Mouse (Mus musculus): ENCODE data around the gene Tspyl2. TPM values are rescaled to one million over a fixed set of nuclear protein-coding genes. Genes with fewer than 3 reads are reported as not detected.

Tspyl2 gene
- total RNA-seq (2021), result 10 to 100 TPM; 13.3 to 13.6 TPM
- polyA plus RNA-seq (2012; rRNA removed), result 16.1 and 18.8 TPM in 2 replicates
- long read RNA-seq, transcript Tspyl2-201 (7 exons, 2,696 nt), result major isoform, 6 of 11 reads
- long read RNA-seq, partial matches to known transcripts, result 2 of 11 reads
- long read RNA-seq, other reads (novel, unspliced or antisense), result 3 of 11 reads

DNA sequence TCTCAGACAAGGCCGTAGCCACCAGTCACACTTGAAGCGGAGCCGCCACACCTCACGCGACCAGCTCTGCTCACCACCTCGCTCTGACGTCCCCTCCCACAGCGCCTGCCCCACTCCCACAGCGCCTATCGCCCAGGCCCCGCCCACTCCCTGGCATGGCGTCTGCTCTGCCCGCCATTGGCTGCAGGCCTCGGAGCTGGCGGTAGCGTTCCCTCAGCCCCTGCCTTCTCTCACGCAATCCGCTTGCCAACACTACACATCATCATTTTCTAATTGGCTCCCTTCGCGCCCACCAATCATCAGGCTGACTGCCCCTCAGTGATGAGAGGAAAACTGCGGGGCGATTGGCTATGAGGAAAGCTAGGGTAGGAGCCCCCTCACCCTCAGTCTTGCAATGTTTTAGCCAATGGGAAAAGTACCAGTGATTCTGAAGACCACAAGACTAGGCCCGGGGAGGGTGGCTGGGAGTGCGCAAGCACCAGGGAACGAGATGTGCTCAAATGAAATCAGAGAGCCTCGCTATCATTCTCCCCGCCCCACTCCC lies at the start of gene Tspyl2:
Tspyl2 (minus strand) TSS at position 68 of the 544 bp plus-strand sequence.
- intact Hi-C loops (cut with DNase I), result loop anchor here (5.0 to 10.0 kb wide), 2 partner anchors 110 to 328 kb away; partner anchors contain the start of genes Kdm5c, Ribc1 and Smc1a
- peak within 1 kb of the TSS; percentile 86 for H3K27ac ChIP-seq
- 11% methylated on average over 25 of the region's 27 CpGs for WGBS
- peak; percentile 90 to 94 for DNase-seq
- H3K4me3 ChIP-seq, result peak within 1 kb of the TSS; percentile 57
- H3K4me1 ChIP-seq (ENCODE audit: control insufficient read depth, insufficient read depth, low read length), result no peaks in the 10 kb centered on the region; the same call in 1 of the 2 replicates
- H3K79me2 ChIP-seq (replicated peaks; ENCODE audit: control insufficient read depth, insufficient read depth, low read length), result no peaks in the 10 kb centered on the region
- no peaks in the 10 kb centered on the region for H3K27me3 ChIP-seq (ENCODE audit: control insufficient read depth, insufficient read depth, low read length)
- no peaks in the 10 kb centered on the region for H3K36me3 ChIP-seq (ENCODE audit: control insufficient read depth, insufficient read depth, low read length)
- TF ChIP-seq POLR2A (IDR thresholded peaks at IDR 0.05; ENCODE audit: insufficient read depth, low read depth, low read length) (peak; percentile 72), EP300 (IDR thresholded peaks at IDR 0.05; ENCODE audit: insufficient read depth, low read depth, low read length) (0 out of 2 replicates have a peak, but pooled peaks have one; percentile 17), CTCF (IDR thresholded peaks at IDR 0.05) (no peak)
- peak within 1 kb of the TSS; percentile 81 for H3K9ac ChIP-seq (ENCODE audit: low read depth, low read length)

- no peaks in the 10 kb centered on the region for H3K36me3 ChIP-seq (ENCODE audit: control insufficient read depth, insufficient read depth, low read length)
- H3K79me2 ChIP-seq (replicated peaks; ENCODE audit: control insufficient read depth, insufficient read depth, low read length), result no peaks in the 10 kb centered on the region
- intact Hi-C loops (cut with DNase I), result no loop called here
- peak; percentile 46 to 47 for DNase-seq
- peak within 1 kb of the TSS; percentile 46; the same call in 1 of the 2 replicates for H3K9ac ChIP-seq (ENCODE audit: low read depth, low read length)
- 25% methylated on average over 21 of the region's 24 CpGs for WGBS
- H3K4me1 ChIP-seq (ENCODE audit: control insufficient read depth, insufficient read depth, low read length), result no peaks in the 10 kb centered on the region
- H3K27ac ChIP-seq, result no peak within 1 kb of the TSS
- H3K4me3 ChIP-seq, result peak within 1 kb of the TSS; percentile 28; the same call in 1 of the 2 replicates
- TF ChIP-seq EP300 (IDR thresholded peaks at IDR 0.05; ENCODE audit: insufficient read depth, low read depth, low read length) (no peak), CTCF (IDR thresholded peaks at IDR 0.05) (no peak), POLR2A (IDR thresholded peaks at IDR 0.05; ENCODE audit: insufficient read depth, low read depth, low read length) (no peak)
- H3K27me3 ChIP-seq (ENCODE audit: control insufficient read depth, insufficient read depth, low read length), result no peaks in the 10 kb centered on the region
Observed at GRCm38 (mm10) chrX:152368397-152369273, 26.4 kb upstream of the Tspyl2 start, which contains the start of gene Gpr173. Gene Gpr173, minus strand, starts transcription at chrX:152368704.

- no peak for DNase-seq
- WGBS, result 27% methylated on average over 4 of the region's 4 CpGs
- no peaks in the 10 kb centered on the region for H3K4me1 ChIP-seq (ENCODE audit: control insufficient read depth, insufficient read depth, low read length)
- H3K9ac ChIP-seq (ENCODE audit: low read depth, low read length), result peak overlapping the region; percentile 46; the same call in 1 of the 2 replicates
- no peak overlapping the region for H3K27ac ChIP-seq
- intact Hi-C loops (cut with DNase I), result no loop called here
- peak overlapping the region; percentile 28; the same call in 1 of the 2 replicates for H3K4me3 ChIP-seq
- no peak for TF ChIP-seq POLR2A (IDR thresholded peaks at IDR 0.05; ENCODE audit: insufficient read depth, low read depth, low read length)
- no peak for TF ChIP-seq EP300 (IDR thresholded peaks at IDR 0.05; ENCODE audit: insufficient read depth, low read depth, low read length)
- TF ChIP-seq CTCF (IDR thresholded peaks at IDR 0.05), result no peak
- no peaks in the 10 kb centered on the region for H3K36me3 ChIP-seq (ENCODE audit: control insufficient read depth, insufficient read depth, low read length)
- no peaks in the 10 kb centered on the region for H3K27me3 ChIP-seq (ENCODE audit: control insufficient read depth, insufficient read depth, low read length)
- no peaks in the 10 kb centered on the region for H3K79me2 ChIP-seq (replicated peaks; ENCODE audit: control insufficient read depth, insufficient read depth, low read length)
Observed at GRCm38 (mm10) chrX:152368054-152368396, 25.8 kb upstream of the Tspyl2 start.

- DNase-seq, result no peak
- no peak overlapping the region for H3K9ac ChIP-seq (ENCODE audit: low read depth, low read length)
- no peaks in the 10 kb centered on the region for H3K79me2 ChIP-seq (replicated peaks; ENCODE audit: control insufficient read depth, insufficient read depth, low read length)
- no peaks in the 10 kb centered on the region for H3K4me1 ChIP-seq (ENCODE audit: control insufficient read depth, insufficient read depth, low read length)
- WGBS, result 53% methylated on average over 2 of the region's 2 CpGs
- TF ChIP-seq EP300 (IDR thresholded peaks at IDR 0.05; ENCODE audit: insufficient read depth, low read depth, low read length), result no peak
- no peak for TF ChIP-seq POLR2A (IDR thresholded peaks at IDR 0.05; ENCODE audit: insufficient read depth, low read depth, low read length)
- no peak for TF ChIP-seq CTCF (IDR thresholded peaks at IDR 0.05)
- H3K4me3 ChIP-seq, result no peak overlapping the region
- H3K27me3 ChIP-seq (ENCODE audit: control insufficient read depth, insufficient read depth, low read length), result no peaks in the 10 kb centered on the region
- H3K36me3 ChIP-seq (ENCODE audit: control insufficient read depth, insufficient read depth, low read length), result no peaks in the 10 kb centered on the region
- H3K27ac ChIP-seq, result no peak overlapping the region
- intact Hi-C loops (cut with DNase I), result no loop called here
Observed at GRCm38 (mm10) chrX:152366418-152366817, 24.2 kb upstream of the Tspyl2 start.

- peak in 1 of 2 experiments; percentile 14 for DNase-seq
- TF ChIP-seq EP300 (IDR thresholded peaks at IDR 0.05; ENCODE audit: insufficient read depth, low read depth, low read length), result no peak
- TF ChIP-seq CTCF (IDR thresholded peaks at IDR 0.05), result peak; percentile 62
- TF ChIP-seq POLR2A (IDR thresholded peaks at IDR 0.05; ENCODE audit: insufficient read depth, low read depth, low read length), result no peak
- Histone ChIP-seq H3K36me3 (ENCODE audit: control insufficient read depth, insufficient read depth, low read length) (no peaks in the 10 kb centered on the region), H3K9ac (ENCODE audit: low read depth, low read length) (no peak overlapping the region), H3K27ac (no peak overlapping the region), H3K4me3 (no peak overlapping the region), H3K27me3 (ENCODE audit: control insufficient read depth, insufficient read depth, low read length) (no peaks in the 10 kb centered on the region), H3K4me1 (ENCODE audit: control insufficient read depth, insufficient read depth, low read length) (no peaks in the 10 kb centered on the region; the same call in 1 of the 2 replicates), H3K79me2 (replicated peaks; ENCODE audit: control insufficient read depth, insufficient read depth, low read length) (no peaks in the 10 kb centered on the region)
- 22% methylated on average over 5 of the region's 5 CpGs for WGBS
- intact Hi-C loops (cut with DNase I), result loop anchor here (2.0 to 5.0 kb wide), 3 partner anchors 90 to 220 kb away; no protein-coding TSS in a partner anchor
Observed at GRCm38 (mm10) chrX:152352553-152353153, 10.4 kb upstream of the Tspyl2 start.
